Mouse (Mus musculus): Measurements from ENCODE around the gene Sez6. TPM values are rescaled to one million over a fixed set of nuclear protein-coding genes. Genes with fewer than 3 reads are reported as not detected.

Gene Sez6
- total and polyA plus RNA-seq, 3 experiments = 0.04 TPM; not detected in 2

- Histone ChIP-seq H3K9me3 (replicated peaks; ENCODE audit: low read length) (peaks cover 2% of the 10 kb centered on the region), H3K36me3 (replicated peaks in 1 of 2; ENCODE audit: control insufficient read depth in 1 of 2, insufficient read depth in 1 of 2, low read length in 1 of 2) (peaks cover 22 to 53% of the 10 kb centered on the region in 2 experiments), H3K27me3 (replicated peaks) (no peaks in the 10 kb centered on the region), H3K9ac (ENCODE audit: insufficient read depth, low read depth) (peak overlapping the region; percentile 99), H3K79me2 (replicated peaks; ENCODE audit: control insufficient read depth, extremely low read depth, insufficient read depth, poor library complexity, severe bottlenecking) (peaks cover 76% of the 10 kb centered on the region), H3K4me2 (ENCODE audit: insufficient read depth, low read depth, poor library complexity, severe bottlenecking) (peak overlapping the region; percentile 84), H3K4me1 (ENCODE audit: control insufficient read depth in 1 of 2, insufficient read depth in 2 of 2) (peaks cover 2 to 36% of the 10 kb centered on the region in 2 experiments; a peak in 2 of 4 replicates), H3K4me3 (replicated peaks in 1 of 3; ENCODE audit: low read depth in 2 of 3, low read length in 2 of 3, poor library complexity in 1 of 3) (peak overlapping the region; percentile 83 to 96 (median 88)), H3K27ac (ENCODE audit: insufficient read depth, low read depth) (no peak overlapping the region)
- no peak for TF ChIP-seq ZC3H11A (IDR thresholded peaks at IDR 0.05; ENCODE audit: low read depth, low read length)
- no peak for TF ChIP-seq ZKSCAN1 (IDR thresholded peaks at IDR 0.05; ENCODE audit: borderline replicate concordance, low read depth, low read length)
- no peak for TF ChIP-seq TBP (conservative IDR thresholded peaks at IDR 0.05; ENCODE audit: low read depth, low read length)
- TF ChIP-seq ZNF384 (IDR thresholded peaks at IDR 0.05; ENCODE audit: low read depth, low read length) = peak; percentile 90
- DNase-seq (ENCODE audit: extremely low read depth) = peak; percentile 19
- in situ Hi-C loops (cut with MboI; ENCODE audit: low pct_ligation_motif_present, low pct_unique_long_range_greater_than_20kb, low sequenced_read_pairs) (no loop called here), dilution Hi-C loops (cut with MboI; ENCODE audit: extremely low pct_ligation_motif_present, extremely low pct_unique_long_range_greater_than_20kb, low sequenced_read_pairs) (no loop called here)
Measured at GRCm38 (mm10) chr11:77985541-77986065, 55.0 kb downstream of the Sez6 start.

- Histone ChIP-seq H3K9ac (ENCODE audit: insufficient read depth, low read depth) (no peak overlapping the region), H3K4me1 (ENCODE audit: control insufficient read depth in 1 of 2, insufficient read depth in 2 of 2) (peaks cover 4 to 30% of the 10 kb centered on the region in 2 experiments; a peak in 3 of 4 replicates), H3K79me2 (replicated peaks; ENCODE audit: control insufficient read depth, extremely low read depth, insufficient read depth, poor library complexity, severe bottlenecking) (peaks cover 94% of the 10 kb centered on the region), H3K27ac (ENCODE audit: insufficient read depth, low read depth) (no peak overlapping the region), H3K4me2 (ENCODE audit: insufficient read depth, low read depth, poor library complexity, severe bottlenecking) (no peak overlapping the region), H3K36me3 (replicated peaks in 1 of 2; ENCODE audit: control insufficient read depth in 1 of 2, insufficient read depth in 1 of 2, low read length in 1 of 2) (peaks cover 48 to 84% of the 10 kb centered on the region in 2 experiments), H3K9me3 (replicated peaks; ENCODE audit: low read length) (peaks cover 2% of the 10 kb centered on the region), H3K27me3 (replicated peaks) (no peaks in the 10 kb centered on the region), H3K4me3 (replicated peaks in 1 of 3; ENCODE audit: low read depth in 2 of 3, low read length in 2 of 3, poor library complexity in 1 of 3) (no peak overlapping the region)
- no peak for DNase-seq (ENCODE audit: extremely low read depth)
- TF ChIP-seq CTCF (conservative IDR thresholded peaks at IDR 0.05 in 1 of 2, IDR thresholded peaks at IDR 0.05 in 1 of 2; ENCODE audit: low read depth in 2 of 2, low read length in 2 of 2) (no peak), POLR2AphosphoS2 (IDR thresholded peaks at IDR 0.05; ENCODE audit: low read depth, low read length) (peak; percentile 66; the same call in 1 of the 2 replicates)
- in situ Hi-C loops (cut with MboI; ENCODE audit: low pct_ligation_motif_present, low pct_unique_long_range_greater_than_20kb, low sequenced_read_pairs) = no loop called here
- dilution Hi-C loops (cut with MboI; ENCODE audit: extremely low pct_ligation_motif_present, extremely low pct_unique_long_range_greater_than_20kb, low sequenced_read_pairs) = no loop called here
Measured at GRCm38 (mm10) chr11:77989071-77989690, 58.6 kb downstream of the Sez6 start.

GRCm38 (mm10) chr11:77995556-77995955 is 65.0 kb downstream of the Sez6 start:
- in situ Hi-C loops (cut with MboI; ENCODE audit: low pct_ligation_motif_present, low pct_unique_long_range_greater_than_20kb, low sequenced_read_pairs) = no loop called here

More at GRCm38 (mm10) chr11:77995556-77995955, 65.0 kb downstream of the Sez6 start:
- TF ChIP-seq ZC3H11A (IDR thresholded peaks at IDR 0.05; ENCODE audit: low read depth, low read length) (no peak), USF2 (conservative IDR thresholded peaks at IDR 0.05; ENCODE audit: low read depth, low read length) (no peak), TBP (conservative IDR thresholded peaks at IDR 0.05; ENCODE audit: low read depth, low read length) (no peak), POLR2A (IDR thresholded peaks at IDR 0.05; ENCODE audit: low read depth, low read length) (no peak), UBTF (IDR thresholded peaks at IDR 0.05; ENCODE audit: low read depth, low read length) (no peak), JUN (IDR thresholded peaks at IDR 0.05; ENCODE audit: insufficient read depth, low read depth, low read length) (no peak), NELFE (IDR thresholded peaks at IDR 0.05; ENCODE audit: low read depth, low read length) (no peak), PAX5 (IDR thresholded peaks at IDR 0.05; ENCODE audit: low read length) (no peak), KAT2A (IDR thresholded peaks at IDR 0.05; ENCODE audit: insufficient replicate concordance, low read length) (no peak), MEF2A (IDR thresholded peaks at IDR 0.05; ENCODE audit: borderline replicate concordance, low read depth, low read length) (no peak), TCF12 (IDR thresholded peaks at IDR 0.05; ENCODE audit: low read depth, low read length) (no peak), ELF1 (IDR thresholded peaks at IDR 0.05; ENCODE audit: low read depth, low read length) (no peak), MAZ (IDR thresholded peaks at IDR 0.05; ENCODE audit: low read depth, low read length) (no peak), POLR2AphosphoS2 (IDR thresholded peaks at IDR 0.05; ENCODE audit: low read depth, low read length) (no peak), MAFK (IDR thresholded peaks at IDR 0.05; ENCODE audit: insufficient replicate concordance, low read length) (no peak), ZNF384 (IDR thresholded peaks at IDR 0.05; ENCODE audit: low read depth, low read length) (no peak), ETS1 (conservative IDR thresholded peaks at IDR 0.05; ENCODE audit: low read depth, low read length) (no peak), CTCF (conservative IDR thresholded peaks at IDR 0.05 in 1 of 2, IDR thresholded peaks at IDR 0.05 in 1 of 2; ENCODE audit: low read depth in 2 of 2, low read length in 2 of 2) (no peak)
- dilution Hi-C loops (cut with MboI; ENCODE audit: extremely low pct_ligation_motif_present, extremely low pct_unique_long_range_greater_than_20kb, low sequenced_read_pairs) = no loop called here
- Histone ChIP-seq H3K27ac (ENCODE audit: insufficient read depth, low read depth) (no peak overlapping the region), H3K36me3 (replicated peaks in 1 of 2; ENCODE audit: control insufficient read depth in 1 of 2, insufficient read depth in 1 of 2, low read length in 1 of 2) (peaks cover 54 to 88% of the 10 kb centered on the region in 2 experiments), H3K9me3 (replicated peaks; ENCODE audit: low read length) (no peaks in the 10 kb centered on the region), H3K27me3 (replicated peaks) (no peaks in the 10 kb centered on the region), H3K9ac (ENCODE audit: insufficient read depth, low read depth) (no peak overlapping the region), H3K79me2 (replicated peaks; ENCODE audit: control insufficient read depth, extremely low read depth, insufficient read depth, poor library complexity, severe bottlenecking) (peaks cover 90% of the 10 kb centered on the region), H3K4me3 (replicated peaks in 1 of 3; ENCODE audit: low read depth in 2 of 3, low read length in 2 of 3, poor library complexity in 1 of 3) (no peak overlapping the region), H3K4me1 (ENCODE audit: control insufficient read depth in 1 of 2, insufficient read depth in 2 of 2) (peaks cover 2 to 9% of the 10 kb centered on the region in 2 experiments; a peak in 2 of 4 replicates), H3K4me2 (ENCODE audit: insufficient read depth, low read depth, poor library complexity, severe bottlenecking) (no peak overlapping the region)
- DNase-seq (ENCODE audit: extremely low read depth) = no peak
